Mouse (Mus musculus) gastrocnemius, postnatal 10 days (tissue): ENCODE results near the gene Zbtb43. TPM values are rescaled to one million over a fixed set of nuclear protein-coding genes. Genes with fewer than 3 reads are reported as not detected.
A peak's percentile ranks its signal among the peaks of the same experiment; 100 is the strongest.

Experiments
- DNase-seq: peaks from one replicate; pipeline ENCODE4 v3.0.0; 2021; ENCODE audit warnings: mixed read lengths
- long read RNA-seq, 2 experiments: library from polyadenylated mRNA; stranded (forward); transcript quantifications; one replicate each; pipeline ENCODE4 v2.0.0; 2021
- total RNA-seq, 2 experiments: library from RNA; stranded (reverse); gene quantifications; 2 replicates each; pipeline ENCODE4 v1.2.3; 2021

Gene Zbtb43
- 10 to 100 TPM; 16.8 to 21.0 TPM for total RNA-seq
- long read RNA-seq, experiment 1, full-length matches to known transcripts = 22 of 31 reads
- long read RNA-seq, experiment 1, partial matches to known transcripts = 0 of 31 reads
- long read RNA-seq, experiment 1, other reads (novel, unspliced or antisense) = 9 of 31 reads
- long read RNA-seq, experiment 2, full-length matches to known transcripts = 24 of 26 reads
- long read RNA-seq, experiment 2, partial matches to known transcripts = 0 of 26 reads
- long read RNA-seq, experiment 2, other reads (novel, unspliced or antisense) = 2 of 26 reads

GRCm38 (mm10) chr2:33468466-33469097, at the start of gene Zbtb43:
Gene Zbtb43, minus strand, starts transcription at chr2:33468559.
- peak; percentile 95 for DNase-seq

- DNase-seq = no peak
Measured at GRCm38 (mm10) chr2:33515856-33516255, 47.5 kb upstream of the Zbtb43 start.

- DNase-seq = no peak
Measured at GRCm38 (mm10) chr2:33515431-33515830, 47.1 kb upstream of the Zbtb43 start.

- DNase-seq = no peak
Measured at GRCm38 (mm10) chr2:33510791-33511190, 42.4 kb upstream of the Zbtb43 start.

GRCm38 (mm10) chr2:33502602-33503001, 34.2 kb upstream of the Zbtb43 start:
- no peak for DNase-seq

- no peak for DNase-seq
Measured at GRCm38 (mm10) chr2:33498280-33498679, 29.9 kb upstream of the Zbtb43 start.

GRCm38 (mm10) chr2:33495654-33496053, 27.3 kb upstream of the Zbtb43 start:
- DNase-seq = no peak

- no peak for DNase-seq
Measured at GRCm38 (mm10) chr2:33492041-33492440, 23.7 kb upstream of the Zbtb43 start.

- no peak for DNase-seq
Measured at GRCm38 (mm10) chr2:33489565-33489964, 21.2 kb upstream of the Zbtb43 start.

GRCm38 (mm10) chr2:33487332-33487731, 19.0 kb upstream of the Zbtb43 start:
- DNase-seq = no peak

GRCm38 (mm10) chr2:33486866-33487265, 18.5 kb upstream of the Zbtb43 start:
- DNase-seq = peak; percentile 82

GRCm38 (mm10) chr2:33477961-33478755, 9.8 kb upstream of the Zbtb43 start:
- no peak for DNase-seq

GRCm38 (mm10) chr2:33475961-33476360, 7.6 kb upstream of the Zbtb43 start:
- no peak for DNase-seq

- no peak for DNase-seq
Measured at GRCm38 (mm10) chr2:33467546-33468465, 553 bp downstream of the Zbtb43 start.

GRCm38 (mm10) chr2:33465966-33466365, 2.4 kb downstream of the Zbtb43 start:
- DNase-seq = peak; percentile 22

GRCm38 (mm10) chr2:33465215-33465614, 3.1 kb downstream of the Zbtb43 start:
- DNase-seq = no peak

- DNase-seq = no peak
Measured at GRCm38 (mm10) chr2:33462066-33462465, 6.3 kb downstream of the Zbtb43 start.

GRCm38 (mm10) chr2:33461066-33461465, 7.3 kb downstream of the Zbtb43 start:
- DNase-seq = no peak

- DNase-seq = no peak
Measured at GRCm38 (mm10) chr2:33459660-33460059, 8.7 kb downstream of the Zbtb43 start.

GRCm38 (mm10) chr2:33456696-33457095, 11.7 kb downstream of the Zbtb43 start:
- DNase-seq = no peak

GRCm38 (mm10) chr2:33456242-33456641, 12.1 kb downstream of the Zbtb43 start:
- no peak for DNase-seq

- DNase-seq = no peak
Measured at GRCm38 (mm10) chr2:33455350-33455749, 13.0 kb downstream of the Zbtb43 start.
